Mouse (Mus musculus): ENCODE data around the gene Pde6g. TPM values are rescaled to one million over a fixed set of nuclear protein-coding genes. Genes with fewer than 3 reads are reported as not detected.
"Not testable (repeated sequence)": the region's sequence is repeated elsewhere in the genome, so short reads cannot be mapped to it uniquely, and the experiment has no call there.

The Pde6g gene
- polyA plus RNA-seq, 1 experiment from 2014 or later, result 0.38 TPM

DNA sequence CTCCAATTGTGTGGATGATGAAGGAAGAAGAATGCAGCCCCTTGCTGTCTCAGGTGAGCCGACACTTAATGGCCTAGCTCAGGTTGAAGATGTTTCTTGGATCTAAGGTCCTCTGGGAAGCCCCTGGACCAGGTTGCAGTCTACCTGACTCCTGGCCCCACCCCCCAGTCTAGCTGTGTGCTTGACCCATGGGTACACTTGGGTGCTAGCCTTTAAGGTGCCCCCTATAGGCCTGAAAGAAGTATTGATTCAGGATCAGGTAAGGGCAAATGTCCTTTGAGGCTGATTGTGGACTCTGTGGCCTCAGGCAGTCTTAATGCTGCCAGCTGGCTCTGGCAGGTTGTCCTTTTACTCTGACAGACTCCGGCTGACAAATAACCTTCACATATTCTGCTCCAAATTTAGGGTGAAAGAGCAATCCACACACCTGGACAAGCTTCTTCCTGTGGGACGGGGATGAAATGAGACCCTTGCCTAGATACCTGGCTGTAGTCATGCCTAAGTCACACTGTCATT lies 10.5 kb downstream of the Pde6g start:
- Histone ChIP-seq H3K27ac (no peak overlapping the region), H3K9me3 (replicated peaks) (no peaks in the 10 kb centered on the region), H3K4me2 (no peak overlapping the region), H3K4me3 (replicated peaks) (no peak overlapping the region), H3K9ac (no peak overlapping the region), H3K27me3 (no peaks in the 10 kb centered on the region), H3K4me1 (peaks cover 2% of the 10 kb centered on the region), H3K36me3 (no peaks in the 10 kb centered on the region)
- WGBS, result 87% methylated on average over 3 of the region's 3 CpGs
- ATAC-seq (replicated peaks; ENCODE audit: low FRiP score), result no peak

DNA sequence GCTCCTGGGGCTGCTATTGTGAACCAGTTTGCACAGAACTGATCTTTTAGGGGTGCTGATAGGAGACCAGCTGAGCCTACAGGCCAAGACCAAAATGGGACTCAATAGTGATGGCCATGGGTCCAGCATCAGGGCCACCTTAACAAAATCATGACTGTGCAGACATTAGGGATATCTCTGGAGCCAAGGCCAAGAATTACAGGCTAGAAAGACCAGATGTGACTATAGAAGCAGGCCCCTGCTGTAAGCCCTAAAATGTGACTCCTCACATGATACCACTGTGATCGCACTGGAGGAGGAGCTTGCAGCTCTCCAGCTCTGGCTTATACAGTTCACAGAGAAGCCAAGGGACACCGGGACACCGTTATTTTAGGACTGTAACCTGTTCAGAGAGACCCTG lies 11.0 kb downstream of the Pde6g start, which contains the start of gene Tspan10:
Gene Tspan10, plus strand, starts transcription at position 301 of the 400 bp plus-strand sequence.
- Histone ChIP-seq H3K27ac (no peak within 1 kb of the TSS), H3K27me3 (no peaks in the 10 kb centered on the region), H3K4me2 (no peak within 1 kb of the TSS), H3K9ac (no peak within 1 kb of the TSS), H3K9me3 (replicated peaks) (no peaks in the 10 kb centered on the region), H3K4me3 (replicated peaks) (no peak within 1 kb of the TSS), H3K36me3 (no peaks in the 10 kb centered on the region), H3K4me1 (no peaks in the 10 kb centered on the region)
- no peak for ATAC-seq (replicated peaks; ENCODE audit: low FRiP score)
- 91% methylated on average over 3 of the region's 3 CpGs for WGBS

DNA sequence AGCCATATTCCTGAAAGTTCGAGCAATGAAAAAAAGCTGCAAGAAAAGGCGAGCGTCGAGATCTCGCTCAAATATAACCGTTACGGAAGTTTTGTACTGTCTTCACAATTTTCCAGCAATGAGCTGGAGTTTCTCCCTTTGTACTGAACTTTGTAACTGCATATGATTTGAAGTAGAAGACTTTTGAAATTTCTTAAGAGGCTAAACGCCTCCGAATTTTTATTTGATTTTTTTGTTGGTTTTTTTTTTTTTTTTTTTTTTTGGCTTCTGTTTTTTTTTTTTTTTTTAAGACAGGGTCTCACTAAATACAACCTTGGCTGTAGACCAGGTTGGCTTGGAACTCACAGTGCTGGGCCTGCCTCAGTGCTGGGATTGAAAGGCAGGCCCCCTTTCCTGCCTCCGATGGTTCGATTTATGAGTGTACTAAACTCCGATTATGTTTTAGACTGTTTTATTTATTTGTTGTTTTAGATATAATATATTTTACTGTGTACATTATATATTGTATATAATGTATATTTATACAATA lies 15.4 kb downstream of the Pde6g start:
- H3K27ac ChIP-seq, result peak overlapping the region; percentile 83
- WGBS, result 24% methylated on average over 12 of the region's 12 CpGs
- no peaks in the 10 kb centered on the region for H3K27me3 ChIP-seq
- peaks cover 23% of the 10 kb centered on the region for H3K36me3 ChIP-seq
- H3K9me3 ChIP-seq (replicated peaks), result no peaks in the 10 kb centered on the region
- H3K4me3 ChIP-seq (replicated peaks), result peak overlapping the region; percentile 93
- H3K4me1 ChIP-seq, result peaks cover 12% of the 10 kb centered on the region
- peak overlapping the region; percentile 99 for H3K9ac ChIP-seq
- peak overlapping the region; percentile 76 for H3K4me2 ChIP-seq
- ATAC-seq (replicated peaks; ENCODE audit: low FRiP score), result no peak

DNA sequence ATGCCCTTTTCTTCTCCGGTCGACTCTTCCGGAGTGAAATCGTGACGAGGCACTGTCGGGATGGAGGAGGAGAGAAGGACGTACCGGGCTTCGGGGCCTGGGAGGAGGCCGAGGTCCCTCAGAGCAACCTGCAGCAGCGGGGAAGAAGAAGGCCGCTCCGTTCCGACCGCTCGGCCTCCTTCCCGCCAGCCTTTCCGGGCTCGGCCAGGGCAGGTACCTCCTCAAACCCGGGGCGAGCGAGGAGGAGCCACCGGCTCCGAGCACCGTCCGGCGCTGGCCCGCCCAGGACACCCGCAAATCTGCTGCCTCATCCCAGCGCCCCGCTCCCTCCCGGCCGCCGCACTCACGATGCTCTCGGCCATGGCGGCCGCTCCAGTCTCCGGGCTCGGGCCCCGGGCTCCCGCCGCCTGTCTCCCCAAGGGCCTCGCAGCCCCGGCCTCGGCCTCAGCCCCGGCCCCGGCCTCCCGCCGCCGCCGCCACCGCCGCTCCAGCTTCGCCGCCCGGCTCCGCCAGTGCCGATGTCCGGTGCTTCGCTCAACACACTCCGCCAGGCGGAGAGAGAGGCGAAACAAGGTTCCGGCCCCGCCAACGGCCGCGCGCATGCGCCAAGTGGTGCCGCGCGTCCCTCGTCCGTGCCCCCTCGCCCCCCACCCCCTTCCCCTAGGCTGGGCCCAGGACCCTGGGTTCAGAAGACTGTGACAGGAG lies 16.0 kb downstream of the Pde6g start, which contains the start of gene Nploc4:
Gene Nploc4, minus strand, starts transcription at position 557 of the 705 bp plus-strand sequence.
- peak within 1 kb of the TSS; percentile 99 for H3K9ac ChIP-seq
- H3K27ac ChIP-seq, result peak within 1 kb of the TSS; percentile 83
- peak; percentile 90 for ATAC-seq (replicated peaks; ENCODE audit: low FRiP score)
- peak within 1 kb of the TSS; percentile 93 for H3K4me3 ChIP-seq (replicated peaks)
- no peaks in the 10 kb centered on the region for H3K27me3 ChIP-seq
- peak within 1 kb of the TSS; percentile 76 for H3K4me2 ChIP-seq
- H3K36me3 ChIP-seq, result peaks cover 29% of the 10 kb centered on the region
- H3K4me1 ChIP-seq, result peaks cover 12% of the 10 kb centered on the region
- no peaks in the 10 kb centered on the region for H3K9me3 ChIP-seq (replicated peaks)
- under 1% methylated on average over 63 of the region's 77 CpGs for WGBS

DNA sequence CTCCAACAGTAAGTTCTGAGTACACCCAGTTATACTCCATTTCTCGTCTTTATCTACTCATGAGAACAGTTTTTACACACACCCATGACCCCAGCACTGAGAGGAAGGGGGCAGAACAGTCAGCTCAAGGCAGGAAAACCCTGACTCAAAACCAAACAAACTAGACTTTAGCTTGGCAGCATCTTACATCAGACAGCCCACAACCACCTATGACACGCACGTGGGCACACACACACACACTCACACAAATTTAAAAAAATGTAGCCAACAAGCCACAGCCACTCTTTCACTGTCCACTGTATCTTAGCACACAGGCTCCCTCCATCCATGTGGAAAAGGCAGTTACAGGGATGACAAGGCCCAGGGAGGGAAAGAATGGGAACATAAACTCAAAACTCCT lies 26.6 kb downstream of the Pde6g start:
- 92% methylated on average over 3 of the region's 3 CpGs for WGBS
- Histone ChIP-seq H3K9me3 (replicated peaks) (no peaks in the 10 kb centered on the region), H3K27me3 (no peaks in the 10 kb centered on the region), H3K9ac (no peak overlapping the region), H3K4me3 (replicated peaks) (no peak overlapping the region), H3K4me2 (no peak overlapping the region), H3K4me1 (peaks cover 27% of the 10 kb centered on the region), H3K27ac (no peak overlapping the region), H3K36me3 (peaks cover 82% of the 10 kb centered on the region)
- no peak for ATAC-seq (replicated peaks; ENCODE audit: low FRiP score)

DNA sequence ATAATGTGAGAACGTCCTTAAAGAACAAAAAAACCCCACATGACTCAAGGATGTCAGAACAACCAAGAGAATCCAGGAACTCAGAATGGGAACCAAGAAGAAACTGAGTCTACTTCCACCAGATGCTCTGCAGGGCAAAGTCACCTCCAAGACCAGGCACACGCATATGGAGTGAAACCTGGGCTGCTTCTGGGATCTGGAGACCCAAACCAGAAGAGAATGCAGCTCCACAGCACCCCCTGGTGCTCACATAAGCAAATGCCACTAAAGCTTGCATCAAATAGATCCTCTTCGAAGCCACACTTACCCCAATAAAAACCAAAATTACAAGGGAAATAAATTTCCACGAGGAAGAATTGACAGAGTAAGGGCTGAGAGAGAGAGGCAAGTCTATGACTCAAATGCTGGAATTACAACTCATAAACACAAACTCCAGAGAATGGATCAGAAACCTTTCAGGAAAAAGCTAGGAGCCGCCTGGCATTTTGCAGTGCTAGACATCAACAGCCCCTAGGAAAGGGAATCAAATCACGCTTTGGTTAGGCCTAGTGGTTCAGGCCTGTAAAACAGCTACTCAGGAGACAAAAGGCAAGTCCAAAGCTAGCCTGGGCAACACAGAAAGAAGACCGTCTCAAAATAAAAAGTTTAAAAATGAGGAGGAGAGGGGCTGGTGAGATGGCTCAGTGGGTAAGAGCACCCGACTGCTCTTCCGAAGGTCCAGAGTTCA lies 29.6 kb downstream of the Pde6g start:
- no peak overlapping the region for H3K4me2 ChIP-seq
- ATAC-seq (replicated peaks; ENCODE audit: low FRiP score), result peak; percentile 10; the same call in 1 of the 2 replicates
- H3K9me3 ChIP-seq (replicated peaks), result no peaks in the 10 kb centered on the region
- H3K4me3 ChIP-seq (replicated peaks), result no peak overlapping the region
- peaks cover 85% of the 10 kb centered on the region for H3K36me3 ChIP-seq
- H3K27me3 ChIP-seq, result no peaks in the 10 kb centered on the region
- H3K9ac ChIP-seq, result no peak overlapping the region
- peak overlapping the region; percentile 84 for H3K27ac ChIP-seq
- WGBS, result 50% methylated on average over 9 of the region's 9 CpGs
- peaks cover 34% of the 10 kb centered on the region for H3K4me1 ChIP-seq

DNA sequence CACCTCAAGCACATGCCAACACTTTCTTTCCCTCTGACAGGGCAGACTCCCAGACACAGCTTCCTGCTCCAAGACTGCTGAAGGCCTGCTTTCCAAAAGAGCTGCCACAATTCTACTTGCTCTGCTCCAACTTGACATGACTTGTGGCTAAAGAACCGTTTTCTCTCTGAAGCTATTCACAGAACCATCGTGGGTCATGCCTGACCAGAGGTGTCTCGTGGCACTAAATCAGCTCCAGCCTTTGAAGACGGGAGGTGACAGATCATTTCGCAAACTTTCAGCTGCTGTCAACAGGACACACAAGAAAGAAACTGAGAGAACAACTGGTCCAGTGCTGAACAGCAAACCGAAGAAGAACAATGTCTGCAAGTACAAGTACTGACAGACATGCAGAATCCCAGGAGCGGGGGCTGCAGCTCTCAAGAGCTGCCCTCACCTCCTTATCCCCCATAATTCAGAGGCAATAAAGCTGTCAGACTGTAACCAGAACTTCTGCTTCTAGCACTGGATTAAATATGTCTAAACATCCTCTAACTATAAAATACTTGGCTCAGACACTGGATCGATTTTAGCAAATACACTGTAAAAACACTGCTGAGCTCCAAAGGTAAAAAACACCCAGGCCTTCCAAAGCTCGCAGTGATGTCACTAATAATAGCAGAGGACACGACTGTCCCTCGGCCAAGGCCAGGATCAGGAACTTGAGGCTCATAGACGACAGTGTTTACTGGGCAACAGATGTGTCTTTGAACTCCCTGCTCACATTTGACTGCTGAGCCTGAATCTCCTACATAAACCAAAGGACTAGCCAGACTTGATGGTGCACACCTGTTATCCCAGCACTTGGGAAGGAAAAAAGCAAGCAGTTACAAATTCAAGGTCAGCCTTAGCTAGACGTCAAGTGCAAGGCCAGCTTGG lies 30.4 kb downstream of the Pde6g start:
- H3K9me3 ChIP-seq (replicated peaks), result no peaks in the 10 kb centered on the region
- H3K4me1 ChIP-seq, result peaks cover 34% of the 10 kb centered on the region
- H3K27me3 ChIP-seq, result no peaks in the 10 kb centered on the region
- no peak overlapping the region for H3K4me2 ChIP-seq
- ATAC-seq (replicated peaks; ENCODE audit: low FRiP score), result peak; percentile 84
- H3K4me3 ChIP-seq (replicated peaks), result no peak overlapping the region
- WGBS, result 24% methylated on average over 13 of the region's 13 CpGs
- peak overlapping the region; percentile 84 for H3K27ac ChIP-seq
- no peak overlapping the region for H3K9ac ChIP-seq
- H3K36me3 ChIP-seq, result peaks cover 85% of the 10 kb centered on the region

DNA sequence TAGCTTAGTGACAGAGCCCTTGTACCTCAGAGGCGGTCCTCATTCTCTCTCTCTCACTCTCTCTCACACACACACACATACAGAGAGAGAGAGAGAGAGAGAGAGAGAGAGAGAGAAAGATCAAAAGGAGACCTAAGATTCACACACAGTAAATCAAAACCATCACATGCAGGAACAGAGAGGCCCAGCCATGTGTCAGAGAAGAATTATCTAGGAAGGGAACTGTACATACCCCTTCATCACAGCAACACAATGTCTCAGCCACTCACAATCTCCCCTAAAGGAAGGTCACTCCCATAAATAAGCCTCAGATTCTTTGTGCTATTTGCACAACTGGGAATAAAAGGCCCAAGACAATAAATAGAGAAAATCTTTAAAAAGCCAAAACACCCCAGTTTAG lies 34.7 kb downstream of the Pde6g start:
- no peaks in the 10 kb centered on the region for H3K9me3 ChIP-seq (replicated peaks)

DNA sequence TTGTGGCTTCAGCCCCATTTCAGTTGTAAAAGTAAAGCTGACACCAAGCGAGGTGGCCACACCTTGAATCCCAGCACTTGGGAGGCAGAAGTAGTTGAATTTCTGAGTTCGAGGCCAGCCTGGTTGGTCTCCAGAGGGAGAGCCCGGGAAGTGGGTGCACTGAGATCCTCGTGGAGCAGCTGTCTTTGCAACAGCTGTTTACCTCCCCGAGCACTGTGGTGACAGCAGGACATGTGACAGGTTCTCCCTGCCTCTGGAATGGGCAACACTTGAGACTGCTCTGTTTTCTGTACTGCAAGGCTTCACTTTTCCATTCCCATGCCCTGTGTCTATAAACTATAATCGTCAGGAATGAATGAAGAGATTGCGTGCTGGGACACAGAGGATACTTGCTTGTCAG lies 35.4 kb downstream of the Pde6g start:
- no peaks in the 10 kb centered on the region for H3K9me3 ChIP-seq (replicated peaks)
- H3K27me3 ChIP-seq, result no peaks in the 10 kb centered on the region
- no peak overlapping the region for H3K4me3 ChIP-seq (replicated peaks)
- no peak for ATAC-seq (replicated peaks; ENCODE audit: low FRiP score)
- no peak overlapping the region for H3K27ac ChIP-seq
- WGBS, result 89% methylated on average over 7 of the region's 7 CpGs
- no peak overlapping the region for H3K4me2 ChIP-seq
- peaks cover 92% of the 10 kb centered on the region for H3K36me3 ChIP-seq
- no peak overlapping the region for H3K9ac ChIP-seq
- peaks cover 18% of the 10 kb centered on the region for H3K4me1 ChIP-seq

More for the DNA sequence above, 34.7 kb downstream of the Pde6g start:
- WGBS, result 91% methylated on average over 1 of the region's 1 CpGs
- ATAC-seq (replicated peaks; ENCODE audit: low FRiP score), result no peak
- Histone ChIP-seq H3K9ac (no peak overlapping the region), H3K4me2 (no peak overlapping the region), H3K36me3 (peaks cover 89% of the 10 kb centered on the region), H3K27me3 (no peaks in the 10 kb centered on the region), H3K27ac (no peak overlapping the region), H3K4me1 (peaks cover 25% of the 10 kb centered on the region), H3K4me3 (replicated peaks) (no peak overlapping the region)

DNA sequence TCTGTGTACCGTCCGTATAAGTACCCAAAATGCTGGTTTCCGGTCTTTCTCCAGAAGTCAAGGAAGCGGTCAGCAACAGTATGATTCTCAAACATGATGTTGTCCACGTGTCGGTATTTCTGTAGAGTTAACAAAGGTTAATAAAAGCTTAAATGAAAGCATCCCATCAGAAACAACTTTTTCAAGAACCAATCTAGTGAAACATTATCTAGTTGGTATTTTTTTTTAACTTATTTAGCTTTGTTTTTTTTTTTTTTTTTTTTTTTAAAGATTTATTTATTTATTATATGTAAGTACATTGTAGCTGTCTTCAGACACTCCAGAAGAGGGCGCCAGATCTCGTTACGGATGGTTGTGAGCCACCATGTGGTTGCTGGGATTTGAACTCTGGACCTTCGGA lies 39.7 kb downstream of the Pde6g start:
- not testable (repeated sequence) for H3K9ac ChIP-seq, H3K4me2 ChIP-seq
- 94% methylated on average over 7 of the region's 10 CpGs for WGBS

DNA sequence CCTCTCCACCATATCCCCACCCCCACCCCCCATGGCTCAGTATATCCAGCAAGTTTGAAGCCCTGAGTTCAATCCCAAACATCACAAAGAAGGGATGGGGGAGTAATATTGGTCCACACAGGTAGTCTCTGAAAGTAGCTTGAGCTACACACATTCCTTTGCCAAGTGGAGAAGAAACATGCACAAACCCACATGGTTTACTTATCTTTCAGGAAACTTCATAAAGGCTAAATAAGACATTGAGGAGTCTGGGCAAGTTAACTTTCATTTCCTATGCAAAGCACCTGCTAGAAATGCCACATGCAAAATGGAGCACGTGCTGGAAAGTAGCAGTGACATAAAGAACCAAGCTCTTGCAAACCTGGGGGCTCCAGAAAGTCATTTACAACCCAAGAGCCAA lies 46.9 kb downstream of the Pde6g start:
- no peak overlapping the region for H3K27ac ChIP-seq
- H3K4me3 ChIP-seq (replicated peaks), result no peak overlapping the region
- no peaks in the 10 kb centered on the region for H3K27me3 ChIP-seq
- H3K9ac ChIP-seq, result no peak overlapping the region
- no peaks in the 10 kb centered on the region for H3K4me1 ChIP-seq
- peaks cover 100% of the 10 kb centered on the region for H3K36me3 ChIP-seq
- 95% methylated on average over 1 of the region's 1 CpGs for WGBS
- H3K4me2 ChIP-seq, result no peak overlapping the region
- ATAC-seq (replicated peaks; ENCODE audit: low FRiP score), result no peak
- H3K9me3 ChIP-seq (replicated peaks), result no peaks in the 10 kb centered on the region

More for the DNA sequence above, 39.7 kb downstream of the Pde6g start:
- peaks cover 96% of the 10 kb centered on the region for H3K36me3 ChIP-seq
- H3K27me3 ChIP-seq; H3K4me1 ChIP-seq; H3K9me3 ChIP-seq (replicated peaks); ATAC-seq (replicated peaks; ENCODE audit: low FRiP score); H3K4me3 ChIP-seq (replicated peaks); H3K27ac ChIP-seq: not testable (repeated sequence)
